Mouse (Mus musculus) heart, embryonic 15.5 days (tissue): ENCODE measurements around the gene Actr8. TPM values are rescaled to one million over a fixed set of nuclear protein-coding genes. Genes with fewer than 3 reads are reported as not detected.

Source experiments
- ATAC-seq: fragments of 200-750 bp; cut with Nextera tagmentation; replicated peaks from 2 replicates; pipeline ENCODE4 v1.8.0; 2017; ENCODE audit warnings: low read depth, moderate TSS enrichment; ENCODE audit not compliant: insufficient number of reproducible peaks, insufficient read depth, low FRiP score
- H3K27ac ChIP-seq: fragments of 300-500 bp; sonication (generic); 2 replicates; pipeline ENCODE4 v1.5.1; 2015; ENCODE audit warnings: mild to moderate bottlenecking, inconsistent platforms
- H3K27me3 ChIP-seq: fragments of 300-500 bp; sonication (generic); 2 replicates; pipeline ENCODE4 v1.6.1; 2015; ENCODE audit warnings: inconsistent platforms
- H3K36me3 ChIP-seq: fragments of 300-500 bp; sonication (generic); 2 replicates; pipeline ENCODE4 v1.6.1; 2015; ENCODE audit warnings: mild to moderate bottlenecking, inconsistent platforms
- H3K4me1 ChIP-seq: fragments of 300-500 bp; sonication (generic); replicated peaks from 2 replicates; pipeline ENCODE4 v1.6.1; 2015; ENCODE audit warnings: inconsistent platforms
- H3K4me2 ChIP-seq: fragments of 300-500 bp; sonication (generic); 2 replicates; pipeline ENCODE4 v1.6.1; 2015; ENCODE audit warnings: inconsistent platforms, mild to moderate bottlenecking, moderate library complexity
- H3K4me3 ChIP-seq: fragments of 300-500 bp; sonication (generic); 2 replicates; pipeline ENCODE4 v1.5.1; 2015; ENCODE audit warnings: mild to moderate bottlenecking, inconsistent platforms
- H3K9ac ChIP-seq: fragments of 300-500 bp; sonication (generic); 2 replicates; pipeline ENCODE4 v1.6.1; 2015; ENCODE audit warnings: mild to moderate bottlenecking, inconsistent platforms
- H3K9me3 ChIP-seq: fragments of 300-500 bp; sonication (generic); replicated peaks from 2 replicates; pipeline ENCODE4 v1.6.1; 2016; ENCODE audit warnings: inconsistent platforms
- WGBS: fragments of 180-500 bp; shearing (Covaris S2); methylation state at CpG from one replicate; pipeline ENCODE4 v1.1.7; 2015; ENCODE audit warnings: mixed read lengths; 5-methylcytosine and 5-hydroxymethylcytosine counted together
- polyA plus RNA-seq: library from polyadenylated mRNA; unstranded; fragments of >200 nt; fragmentation: Nextera tagmentation; extraction: Ambion mirVana; gene quantifications from 2 replicates; pipeline ENCODE4 v1.2.1, GENCODE M21; 2015

Actr8 gene
- 47.0 and 52.1 TPM in 2 replicates for polyA plus RNA-seq

DNA sequence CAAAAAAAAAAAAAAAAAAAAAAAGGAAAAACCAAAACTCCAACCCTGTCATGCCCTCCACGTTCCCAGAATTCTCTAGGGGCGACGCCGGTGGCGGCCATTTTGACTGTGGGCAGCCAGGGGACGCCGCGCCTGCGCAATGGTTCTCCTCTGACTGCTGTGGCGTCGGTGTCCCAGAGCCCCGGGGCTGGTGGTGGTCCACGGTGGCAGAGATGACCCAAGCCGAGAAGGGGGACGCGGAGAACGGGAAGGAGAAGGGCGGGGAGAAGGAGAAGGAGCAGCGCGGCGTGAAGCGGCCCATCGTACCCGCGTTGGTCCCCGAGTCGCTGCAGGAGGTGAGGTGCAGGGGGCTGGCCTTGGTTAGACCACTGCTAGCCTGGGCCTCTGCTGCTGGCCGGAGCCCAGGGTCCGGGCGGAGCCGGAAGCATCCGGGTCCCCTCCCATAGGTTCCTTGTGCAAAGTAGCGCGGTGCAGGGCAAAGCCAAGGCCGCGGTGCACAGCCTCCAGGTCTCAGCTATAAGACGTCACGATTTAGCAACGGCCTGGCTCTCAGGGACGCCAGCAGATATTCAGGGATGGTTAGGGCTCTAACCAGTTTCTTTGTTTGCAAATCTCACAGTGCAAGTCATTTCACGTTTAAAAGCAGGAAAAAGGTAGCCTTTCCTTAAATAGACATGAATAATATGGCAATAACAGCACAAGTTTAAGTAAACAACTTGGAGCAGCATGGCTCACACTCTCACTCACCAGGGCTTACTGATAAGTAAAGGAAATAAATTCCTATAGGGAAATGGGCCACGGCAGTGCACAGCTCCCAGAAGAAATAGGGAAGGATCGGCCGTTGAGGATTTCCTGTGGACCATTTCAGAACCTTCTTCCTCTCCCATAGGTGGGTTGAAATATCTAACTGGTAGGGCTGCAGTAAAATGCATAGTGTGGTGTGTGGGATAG is at the start of gene Actr8:
Gene Actr8, plus strand, starts transcription at position 84 of the 951 bp plus-strand sequence.
- H3K4me2 ChIP-seq: peak within 1 kb of the TSS; percentile 76
- H3K4me1 ChIP-seq: peaks cover 11% of the 10 kb centered on the region
- peaks cover 50% of the 10 kb centered on the region for H3K36me3 ChIP-seq
- H3K9ac ChIP-seq: peak within 1 kb of the TSS; percentile 73
- H3K9me3 ChIP-seq: no peaks in the 10 kb centered on the region
- WGBS: 1% methylated on average over 44 of the region's 44 CpGs
- peak; percentile 96 for ATAC-seq
- H3K27ac ChIP-seq: peak within 1 kb of the TSS; percentile 91
- peak within 1 kb of the TSS; percentile 70 for H3K4me3 ChIP-seq
- no peaks in the 10 kb centered on the region for H3K27me3 ChIP-seq

DNA sequence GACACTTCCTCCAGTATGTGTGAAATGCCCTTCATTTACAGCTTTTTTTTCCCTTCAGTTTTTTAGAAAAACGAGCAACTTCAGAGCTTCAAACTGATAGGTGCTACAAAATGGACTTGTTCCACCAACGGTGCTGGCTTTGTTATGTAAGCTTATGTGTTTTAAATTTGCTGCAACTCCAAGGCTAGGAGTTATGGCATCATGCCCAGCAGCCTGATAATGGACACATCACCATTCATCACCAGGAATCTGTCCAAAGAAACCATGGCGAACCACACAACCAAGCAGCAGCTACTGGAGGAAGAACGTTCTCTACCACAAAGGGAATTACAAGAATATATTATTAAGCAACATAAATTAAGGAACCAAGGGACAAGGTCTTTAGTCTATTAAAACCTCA is 49.2 kb upstream of the Actr8 start:
- no peak overlapping the region for H3K27ac ChIP-seq
- no peak overlapping the region for H3K4me2 ChIP-seq
- no peak for ATAC-seq
- no peaks in the 10 kb centered on the region for H3K9me3 ChIP-seq
- H3K36me3 ChIP-seq: no peaks in the 10 kb centered on the region
- 43% methylated on average over 4 of the region's 4 CpGs for WGBS
- no peaks in the 10 kb centered on the region for H3K27me3 ChIP-seq
- H3K9ac ChIP-seq: no peak overlapping the region
- no peaks in the 10 kb centered on the region for H3K4me1 ChIP-seq
- no peak overlapping the region for H3K4me3 ChIP-seq

DNA sequence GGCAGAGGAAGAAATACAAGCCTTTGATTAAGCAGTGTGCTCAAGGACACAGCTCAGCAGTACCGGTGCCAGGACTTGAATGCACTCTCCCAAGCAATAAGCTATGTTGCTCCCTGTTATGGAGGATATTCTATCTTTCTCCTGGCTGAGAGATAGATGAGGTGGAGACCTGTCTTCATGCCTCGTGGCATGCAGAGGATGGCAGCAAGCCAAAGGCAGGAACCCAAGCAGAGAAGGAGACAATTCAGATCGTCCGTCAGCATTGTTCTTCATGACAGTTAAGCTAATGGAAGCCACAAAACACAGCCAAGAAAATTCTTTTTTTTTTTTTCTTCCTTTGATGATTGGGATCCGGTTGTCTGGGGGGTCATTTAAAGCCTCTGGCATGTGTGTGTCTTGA is 42.6 kb upstream of the Actr8 start:
- Histone ChIP-seq H3K27me3 (peaks cover 12% of the 10 kb centered on the region), H3K36me3 (no peaks in the 10 kb centered on the region), H3K9ac (no peak overlapping the region), H3K4me3 (no peak overlapping the region), H3K27ac (no peak overlapping the region), H3K4me1 (peaks cover 9% of the 10 kb centered on the region; the same call in 1 of the 2 replicates), H3K4me2 (no peak overlapping the region), H3K9me3 (no peaks in the 10 kb centered on the region)
- ATAC-seq: no peak
- WGBS: 62% methylated on average over 5 of the region's 5 CpGs

DNA sequence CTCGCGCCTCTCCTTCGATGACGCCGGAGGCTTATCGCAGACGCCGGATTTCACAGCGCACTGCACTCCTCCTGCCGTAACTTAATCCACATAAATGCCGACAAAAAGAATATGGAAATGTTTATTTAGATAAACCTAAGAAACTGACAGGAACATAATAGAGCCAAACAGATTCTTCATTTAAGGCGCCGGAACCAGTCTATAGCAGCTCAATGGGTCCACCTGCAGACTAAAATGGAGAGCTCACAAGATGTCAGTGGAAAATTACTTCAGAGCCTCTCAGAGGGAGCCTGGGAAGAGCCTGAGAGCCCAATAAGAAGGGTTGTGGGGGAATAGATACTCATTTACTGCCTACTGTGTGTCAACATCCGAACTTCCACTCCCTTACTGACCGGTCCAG is 40.7 kb upstream of the Actr8 start:
- Histone ChIP-seq H3K27me3 (peaks cover 23% of the 10 kb centered on the region), H3K4me2 (no peak overlapping the region), H3K9ac (no peak overlapping the region), H3K9me3 (no peaks in the 10 kb centered on the region), H3K4me1 (peaks cover 9% of the 10 kb centered on the region; the same call in 1 of the 2 replicates), H3K4me3 (no peak overlapping the region), H3K36me3 (no peaks in the 10 kb centered on the region), H3K27ac (no peak overlapping the region)
- no peak for ATAC-seq
- WGBS: 85% methylated on average over 15 of the region's 15 CpGs

DNA sequence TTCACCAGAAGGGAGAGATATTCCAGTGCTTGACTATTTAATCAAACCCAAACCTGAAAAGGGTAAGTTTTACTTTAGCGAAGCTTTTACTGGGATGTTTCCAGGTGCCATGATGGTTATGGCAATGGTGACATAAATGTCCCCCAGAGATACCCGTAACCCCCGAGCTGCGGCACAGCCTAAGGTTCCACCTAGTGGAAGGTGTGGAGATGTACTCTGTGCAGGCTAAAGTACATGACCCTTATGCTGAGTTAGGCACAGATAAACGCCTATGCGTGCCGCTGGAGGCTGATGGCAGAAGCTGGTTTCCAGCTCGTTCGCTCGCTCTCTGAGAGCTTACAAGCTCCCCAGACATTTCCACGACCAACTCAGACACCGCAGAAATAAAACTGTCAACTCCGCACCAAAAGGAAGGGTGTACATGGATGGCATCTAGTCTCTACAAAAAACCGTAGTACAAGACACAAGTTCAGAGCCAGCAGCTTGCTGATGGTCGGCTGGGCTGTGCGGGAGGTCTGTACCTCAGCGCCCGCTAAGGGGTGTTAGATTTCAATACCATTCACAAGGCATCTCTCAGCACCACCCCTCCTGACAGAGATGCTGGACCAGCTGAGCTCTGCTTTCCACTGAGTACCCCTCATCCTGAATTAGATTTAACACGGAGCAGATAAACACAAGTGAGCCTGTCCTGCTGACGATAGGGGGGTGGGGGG is 38.4 kb upstream of the Actr8 start:
- Histone ChIP-seq H3K36me3 (no peaks in the 10 kb centered on the region), H3K4me1 (peaks cover 9% of the 10 kb centered on the region; the same call in 1 of the 2 replicates), H3K27me3 (peaks cover 23% of the 10 kb centered on the region), H3K4me3 (no peak overlapping the region), H3K4me2 (no peak overlapping the region), H3K27ac (no peak overlapping the region), H3K9me3 (no peaks in the 10 kb centered on the region), H3K9ac (no peak overlapping the region)
- 34% methylated on average over 20 of the region's 20 CpGs for WGBS
- ATAC-seq: no peak

DNA sequence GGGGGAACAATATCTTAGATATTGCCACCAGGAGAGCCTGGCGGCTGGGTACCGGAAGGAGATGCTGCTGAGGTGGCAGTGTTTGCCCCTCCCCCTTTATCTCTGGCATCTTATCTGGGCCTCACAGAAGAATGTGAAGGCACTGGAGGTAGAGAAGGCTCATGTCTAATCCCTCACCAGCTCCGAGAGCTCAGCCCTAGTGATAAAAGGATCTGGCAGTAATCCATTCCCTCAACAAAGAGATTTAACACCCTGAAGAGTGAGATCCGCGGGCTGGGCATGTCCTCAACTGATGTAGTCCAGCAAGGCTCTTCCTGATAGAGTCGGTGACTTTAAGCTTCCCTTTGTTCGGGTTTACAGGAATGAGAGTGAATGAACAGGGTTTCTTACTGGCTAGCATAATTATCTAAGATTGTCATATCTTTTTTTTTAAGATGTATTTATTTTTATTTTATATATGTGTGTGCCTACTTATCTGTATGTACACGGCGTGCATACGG is 37.8 kb upstream of the Actr8 start:
- no peaks in the 10 kb centered on the region for H3K9me3 ChIP-seq
- ATAC-seq: no peak
- H3K36me3 ChIP-seq: no peaks in the 10 kb centered on the region
- peaks cover 23% of the 10 kb centered on the region for H3K27me3 ChIP-seq
- no peak overlapping the region for H3K27ac ChIP-seq
- WGBS: 8% methylated on average over 10 of the region's 10 CpGs
- 0 out of 2 replicates have a peak overlapping the region, but pooled peaks have one; percentile 3 for H3K4me2 ChIP-seq
- peaks cover 9% of the 10 kb centered on the region; the same call in 1 of the 2 replicates for H3K4me1 ChIP-seq
- no peak overlapping the region for H3K9ac ChIP-seq
- H3K4me3 ChIP-seq: no peak overlapping the region

DNA sequence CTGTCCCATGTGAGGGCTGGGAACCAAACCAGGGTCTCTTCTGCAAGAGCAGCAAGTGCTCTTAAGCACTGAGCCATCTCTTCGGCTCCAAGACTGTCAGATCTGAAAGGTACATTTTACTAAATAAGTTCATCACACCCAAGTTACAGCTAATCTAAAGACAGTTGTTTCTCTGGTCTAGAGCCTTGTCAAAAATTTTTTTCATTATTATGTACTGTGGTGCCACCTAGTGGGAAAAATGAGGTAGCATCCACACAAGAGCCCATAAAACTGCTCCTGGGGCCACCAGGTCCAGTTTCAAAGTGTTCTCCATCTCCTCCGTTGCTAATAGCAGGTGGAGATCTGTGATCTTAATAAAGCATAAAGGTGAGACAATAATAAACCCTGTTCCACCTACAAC is 37.3 kb upstream of the Actr8 start:
- Histone ChIP-seq H3K36me3 (no peaks in the 10 kb centered on the region), H3K4me1 (peaks cover 9% of the 10 kb centered on the region; the same call in 1 of the 2 replicates), H3K4me2 (no peak overlapping the region), H3K4me3 (no peak overlapping the region), H3K27me3 (peaks cover 23% of the 10 kb centered on the region), H3K9ac (no peak overlapping the region), H3K9me3 (no peaks in the 10 kb centered on the region), H3K27ac (no peak overlapping the region)
- ATAC-seq: no peak
- 11% methylated on average over 2 of the region's 2 CpGs for WGBS

DNA sequence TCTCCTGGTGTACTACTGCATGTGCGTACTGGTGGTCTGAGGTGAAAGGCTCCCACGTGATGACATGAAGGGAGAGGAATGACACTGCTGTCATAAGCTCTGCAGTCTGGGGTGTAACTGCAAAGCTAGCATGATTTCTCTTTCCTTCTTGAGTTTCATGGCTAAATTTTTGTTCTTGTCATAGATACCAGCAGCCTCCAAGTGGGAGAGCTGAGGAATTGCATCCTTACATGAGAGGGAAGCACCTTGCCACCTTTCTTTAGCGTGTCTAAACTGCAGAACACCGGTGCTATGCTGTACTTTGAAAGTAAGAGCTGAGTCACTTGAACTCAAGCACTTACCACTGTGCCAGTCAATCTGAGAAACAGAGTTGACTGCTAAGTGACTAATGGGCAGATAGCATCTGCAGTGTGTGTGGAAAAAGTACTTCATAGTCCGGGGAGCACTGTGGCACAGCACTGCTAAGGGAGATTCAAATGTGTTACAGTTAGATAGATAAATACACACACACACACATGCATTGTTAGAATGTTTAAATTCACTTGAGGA is 31.3 kb upstream of the Actr8 start:
- ATAC-seq: no peak
- H3K9ac ChIP-seq: no peak overlapping the region
- no peaks in the 10 kb centered on the region for H3K9me3 ChIP-seq
- no peaks in the 10 kb centered on the region for H3K36me3 ChIP-seq
- H3K4me3 ChIP-seq: no peak overlapping the region
- no peaks in the 10 kb centered on the region for H3K4me1 ChIP-seq
- WGBS: 57% methylated on average over 5 of the region's 5 CpGs
- H3K4me2 ChIP-seq: no peak overlapping the region
- peaks cover 2% of the 10 kb centered on the region for H3K27me3 ChIP-seq
- H3K27ac ChIP-seq: no peak overlapping the region

DNA sequence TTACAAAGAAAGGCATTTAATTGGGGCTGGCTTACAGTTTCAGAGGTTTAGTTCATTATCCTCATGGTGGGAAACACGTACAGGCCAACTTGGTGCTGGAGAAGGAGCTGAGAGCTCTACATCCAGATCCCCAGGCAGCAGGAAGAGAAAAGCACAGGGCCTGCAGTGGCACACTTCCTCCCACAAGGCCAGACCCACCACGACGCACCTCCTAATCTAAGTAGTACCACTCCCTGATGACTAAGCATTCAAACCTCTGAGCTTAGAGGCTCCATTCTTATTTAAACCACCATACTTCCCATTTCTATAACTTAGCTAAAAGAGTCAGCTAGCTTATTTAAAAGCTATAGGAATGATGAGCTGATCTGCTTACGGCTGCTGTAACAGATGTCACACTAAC is 27.3 kb upstream of the Actr8 start:
- Histone ChIP-seq H3K4me1 (no peaks in the 10 kb centered on the region), H3K4me3 (no peak overlapping the region), H3K36me3 (no peaks in the 10 kb centered on the region), H3K27ac (no peak overlapping the region), H3K9me3 (no peaks in the 10 kb centered on the region), H3K27me3 (no peaks in the 10 kb centered on the region), H3K4me2 (no peak overlapping the region), H3K9ac (no peak overlapping the region)
- ATAC-seq: no peak
- WGBS: 66% methylated on average over 4 of the region's 4 CpGs

DNA sequence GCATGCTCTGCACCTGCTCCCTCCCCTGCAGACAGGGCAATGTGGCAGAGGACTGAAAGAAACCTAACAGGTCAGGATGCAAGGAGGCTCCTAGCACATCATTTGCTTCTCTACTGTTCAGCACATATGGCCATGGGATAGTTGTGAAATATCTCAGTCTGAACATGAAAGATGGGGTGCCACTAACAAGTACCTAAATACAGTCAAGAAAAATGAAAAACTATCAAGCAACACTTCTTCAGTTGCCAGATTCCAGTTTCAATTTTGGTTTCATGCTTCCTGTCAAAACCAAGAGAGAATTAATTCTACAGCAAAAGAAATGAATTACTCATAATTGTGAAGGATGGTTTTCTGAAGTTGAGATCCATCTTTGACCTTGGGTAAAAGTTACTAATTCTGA is 20.7 kb upstream of the Actr8 start:
- Histone ChIP-seq H3K9ac (no peak overlapping the region), H3K27me3 (no peaks in the 10 kb centered on the region), H3K36me3 (no peaks in the 10 kb centered on the region), H3K9me3 (no peaks in the 10 kb centered on the region), H3K4me1 (no peaks in the 10 kb centered on the region), H3K27ac (no peak overlapping the region), H3K4me2 (no peak overlapping the region), H3K4me3 (no peak overlapping the region)
- no peak for ATAC-seq

DNA sequence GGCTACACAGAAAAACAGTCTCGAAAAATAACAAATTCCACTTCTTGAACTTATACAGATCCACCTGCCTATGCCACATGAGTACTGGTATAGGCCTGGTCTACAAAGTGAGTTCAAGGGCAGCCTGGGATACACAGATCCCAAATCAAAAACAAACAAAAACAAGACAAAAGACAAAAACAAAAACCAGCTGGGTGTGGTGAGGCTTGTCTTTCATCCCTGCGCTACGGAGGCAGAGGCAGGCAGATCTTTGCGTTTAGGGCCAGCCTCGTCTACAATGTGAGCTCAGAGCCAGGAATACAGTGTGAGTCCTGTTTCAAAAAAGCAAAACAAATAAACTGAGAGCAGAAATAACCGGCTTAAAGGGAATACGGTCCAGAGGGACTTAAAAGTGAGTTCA is 10.5 kb upstream of the Actr8 start:
- Histone ChIP-seq H3K4me2 (peak overlapping the region; percentile 72), H3K27ac (peak overlapping the region; percentile 78), H3K36me3 (peaks cover 20% of the 10 kb centered on the region), H3K4me3 (peak overlapping the region; percentile 83), H3K27me3 (no peaks in the 10 kb centered on the region), H3K9me3 (no peaks in the 10 kb centered on the region), H3K9ac (peak overlapping the region; percentile 50; the same call in 1 of the 2 replicates), H3K4me1 (peaks cover 13% of the 10 kb centered on the region)
- 57% methylated on average over 7 of the region's 7 CpGs for WGBS
- ATAC-seq: no peak
